Mouse (Mus musculus) kidney, adult 18-20 months (tissue): ENCODE measurements at regions not wholly inside any gene's neighbourhood (a gene's known extent, or its start where the extent isn't known, plus 50 kb on each side); places are given as distances from the start of the nearest gene placed in this dataset.

Experiments used
- DNase-seq: peaks from one replicate; pipeline ENCODE4 v3.0.0; 2021

DNA sequence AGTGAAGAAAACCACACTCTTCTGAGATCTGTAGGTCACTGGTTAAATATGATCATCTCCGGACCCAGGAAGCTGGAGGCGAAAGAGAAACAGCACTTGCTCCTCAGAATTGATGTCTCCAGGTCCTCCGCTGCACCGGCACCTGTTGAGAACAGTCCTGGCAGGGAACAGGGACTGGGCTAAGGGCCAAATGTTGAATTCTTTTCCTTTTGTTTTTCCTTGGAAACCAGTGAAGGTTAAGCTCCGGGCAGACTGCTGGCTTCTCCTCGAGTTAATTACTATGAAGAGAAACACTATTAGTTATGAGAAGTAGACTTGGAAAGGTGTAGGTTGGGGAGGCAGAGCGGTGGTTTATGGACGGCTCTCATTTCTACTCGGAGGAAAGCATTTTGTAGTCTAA, 242.7 kb downstream of the Rngtt start:
- peak; percentile 43 for DNase-seq

DNA sequence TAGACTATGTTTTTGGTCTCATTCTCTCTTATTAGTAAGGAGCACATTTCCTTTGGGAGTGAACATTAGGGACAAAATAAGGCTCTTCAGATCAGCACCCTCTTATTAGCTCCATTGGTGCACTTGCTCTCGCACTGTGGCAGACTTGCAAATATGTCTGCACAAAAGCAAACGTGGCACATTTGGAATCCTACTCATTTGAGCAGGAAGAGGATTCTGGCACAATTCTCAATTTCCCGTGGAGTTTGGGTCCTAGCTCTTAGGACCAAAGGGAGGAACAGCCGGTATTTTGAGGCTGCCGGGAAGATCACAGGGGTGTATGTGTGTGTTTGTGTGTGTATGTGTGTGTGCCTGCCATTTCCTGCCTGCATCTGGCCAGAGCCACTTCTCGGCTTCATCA, 244.5 kb downstream of the Rngtt start:
- DNase-seq = no peak

DNA sequence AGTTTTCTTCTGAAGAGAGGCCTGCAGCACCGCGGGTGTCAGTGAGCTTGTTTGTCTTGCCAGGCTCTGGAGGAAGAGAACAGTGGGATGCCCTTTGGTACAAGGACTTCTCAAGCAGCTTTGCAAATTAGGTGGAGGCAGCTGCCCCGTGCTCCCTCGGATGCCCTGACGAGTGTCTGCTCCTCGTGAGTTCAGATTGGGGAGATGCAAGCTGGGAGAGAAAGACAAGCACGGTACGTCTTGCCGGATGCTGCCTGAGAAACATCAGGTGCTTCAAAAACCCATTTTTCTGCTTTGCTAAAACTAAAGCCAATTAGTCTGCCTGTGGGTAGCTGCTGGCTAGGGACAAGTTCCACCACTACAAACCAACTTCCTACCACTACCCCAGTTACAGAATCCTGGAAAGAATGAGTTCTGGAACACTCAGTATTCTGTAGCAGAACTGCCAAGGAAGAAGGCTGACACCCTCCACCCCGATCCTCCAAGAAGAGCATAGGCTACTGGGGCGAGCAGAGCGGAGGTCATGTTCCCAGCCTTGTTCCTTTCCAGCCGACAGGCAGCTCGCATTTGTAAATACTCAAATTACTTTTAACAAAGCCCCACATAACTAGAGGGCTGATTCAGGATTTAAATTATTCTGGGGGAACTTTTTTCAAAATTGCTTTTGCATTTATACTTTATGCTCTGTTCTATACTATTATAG, 245.3 kb downstream of the Rngtt start:
- no peak for DNase-seq

DNA sequence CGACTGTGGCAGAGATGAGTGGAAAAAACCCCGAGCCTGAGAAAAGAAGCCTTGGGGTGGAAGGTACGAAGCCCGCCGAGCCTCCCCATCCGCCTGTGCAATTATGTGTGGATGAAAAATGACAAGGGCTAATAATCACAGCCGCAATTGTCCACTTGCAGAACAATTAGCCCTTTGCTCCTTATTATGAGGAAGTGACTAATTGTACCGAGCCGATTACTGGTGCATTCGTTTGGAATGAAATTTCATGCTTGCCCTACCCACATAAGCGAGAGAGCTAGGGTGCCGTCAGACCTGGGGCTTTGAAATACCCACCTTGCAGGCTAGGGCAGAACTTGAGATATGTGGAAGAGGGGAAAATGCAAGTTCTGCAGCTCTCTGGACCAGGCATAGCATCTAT, 245.9 kb downstream of the Rngtt start:
- no peak for DNase-seq

DNA sequence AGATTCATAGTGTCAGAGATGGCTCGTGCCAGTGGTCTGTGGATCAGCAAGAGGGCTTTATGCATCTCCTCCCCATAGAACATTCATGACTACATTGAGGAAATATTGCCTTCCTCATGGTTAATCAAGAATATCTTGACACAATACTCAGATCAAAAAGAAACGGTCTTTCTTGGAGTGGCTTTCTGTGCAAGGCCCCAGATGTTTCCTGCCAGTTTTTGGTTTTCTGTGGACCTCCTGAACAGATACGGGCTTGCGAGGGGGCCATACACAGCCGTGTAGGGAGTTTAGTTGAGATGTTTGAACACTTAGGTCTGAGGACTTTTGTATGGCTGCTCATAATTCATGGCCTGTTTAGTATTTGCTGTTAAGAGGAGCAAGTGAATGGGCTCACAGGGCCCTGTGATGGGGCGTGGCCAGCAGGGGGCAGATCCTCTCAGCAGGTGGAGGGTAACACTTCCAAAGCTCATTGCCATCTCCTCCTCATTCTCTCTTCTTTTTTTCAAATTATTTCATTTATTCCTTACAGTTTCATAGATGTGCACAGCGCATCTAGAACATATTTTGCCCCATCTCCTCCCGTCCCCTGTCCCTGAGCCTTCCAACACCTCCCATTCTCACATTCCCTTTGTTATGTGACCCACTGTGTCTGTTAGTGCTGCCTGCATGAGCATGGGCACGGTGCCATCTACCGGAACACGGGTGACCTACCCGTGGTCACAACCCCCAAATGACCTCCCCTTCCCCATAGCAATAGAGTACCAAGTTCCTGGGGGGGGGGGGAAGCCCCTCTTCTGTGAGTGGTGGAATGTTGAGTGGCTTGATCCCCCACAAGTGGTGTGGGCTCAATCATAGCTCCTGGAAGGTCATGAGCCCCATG, 246.8 kb downstream of the Rngtt start:
- peak; percentile 18 for DNase-seq

DNA sequence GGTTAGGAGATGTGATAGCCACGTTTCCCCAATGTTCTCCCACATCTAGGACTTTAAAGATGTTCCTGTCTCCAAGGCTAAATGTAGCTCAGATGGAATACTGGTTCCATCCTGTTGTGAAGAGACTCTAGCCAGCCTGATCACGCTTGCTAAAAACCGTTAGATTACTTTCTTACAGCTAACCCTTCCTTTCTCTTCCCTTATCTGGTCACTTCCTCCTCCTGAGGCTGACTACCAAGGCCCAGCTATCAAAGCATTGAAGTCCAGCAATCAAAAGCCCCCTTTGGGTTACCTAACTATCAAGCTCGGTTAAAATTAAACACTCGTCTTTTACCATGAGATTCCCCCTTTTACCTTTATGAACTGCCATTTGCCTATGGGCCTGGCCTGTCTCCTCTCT, 260.2 kb downstream of the Rngtt start:
- no peak for DNase-seq

DNA sequence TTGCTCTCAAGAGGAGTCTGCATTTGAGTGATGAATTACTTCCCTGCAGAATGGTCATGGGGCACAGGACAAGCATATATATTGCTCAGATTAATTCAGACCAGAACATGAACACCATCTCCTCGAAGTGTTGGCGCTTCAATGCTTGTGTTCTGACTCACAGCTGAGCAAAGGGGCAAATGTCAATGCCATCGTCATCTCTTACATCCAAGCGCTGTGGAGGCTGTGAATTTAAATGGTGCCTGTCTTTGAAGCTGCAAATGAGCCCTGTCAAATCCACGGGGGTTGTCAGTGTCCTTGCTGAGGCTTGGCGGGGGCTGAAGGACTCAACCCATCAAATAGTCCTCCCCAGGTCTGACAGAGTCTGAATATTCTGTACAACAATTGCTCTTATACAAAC, 261.2 kb downstream of the Rngtt start:
- no peak for DNase-seq

DNA sequence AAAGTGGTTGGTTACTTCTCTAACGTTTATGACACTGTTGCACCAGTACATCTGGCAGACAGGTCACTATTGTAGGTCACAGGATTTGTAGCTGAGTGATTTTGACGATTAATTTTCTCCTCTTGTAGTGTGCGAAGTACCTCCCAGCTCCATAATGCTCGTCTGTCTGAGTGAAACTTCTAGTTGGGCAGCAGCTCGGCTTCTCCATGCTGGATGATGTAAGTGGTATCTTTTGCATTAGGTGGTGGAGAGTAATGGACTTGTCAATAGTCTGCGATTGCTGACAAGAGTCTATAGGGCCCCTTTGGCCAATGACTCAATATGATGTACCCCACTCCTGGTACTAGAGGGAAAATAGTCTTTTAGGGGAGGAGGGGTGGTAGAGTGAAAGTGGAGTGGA, 267.5 kb downstream of the Rngtt start:
- DNase-seq = no peak

DNA sequence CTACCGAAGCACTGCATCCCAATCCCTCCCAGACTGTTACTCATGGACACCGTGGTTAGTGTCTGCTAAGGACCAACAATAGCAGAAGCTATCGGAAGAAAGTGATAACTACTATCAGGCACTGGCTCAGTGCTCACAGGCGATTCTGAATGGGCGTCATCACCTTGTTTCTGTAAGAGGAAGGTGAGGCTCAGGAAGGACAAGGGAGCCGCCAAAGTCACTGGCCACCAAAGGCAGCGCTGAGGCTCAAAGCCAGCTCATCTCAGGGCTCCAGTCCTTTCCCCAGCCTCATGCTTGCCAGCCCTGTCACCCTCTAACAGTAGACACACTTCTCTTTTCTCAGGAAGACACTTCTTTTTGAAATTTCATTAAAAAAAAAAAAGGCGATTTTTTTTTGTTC, 270.4 kb downstream of the Rngtt start:
- no peak for DNase-seq

DNA sequence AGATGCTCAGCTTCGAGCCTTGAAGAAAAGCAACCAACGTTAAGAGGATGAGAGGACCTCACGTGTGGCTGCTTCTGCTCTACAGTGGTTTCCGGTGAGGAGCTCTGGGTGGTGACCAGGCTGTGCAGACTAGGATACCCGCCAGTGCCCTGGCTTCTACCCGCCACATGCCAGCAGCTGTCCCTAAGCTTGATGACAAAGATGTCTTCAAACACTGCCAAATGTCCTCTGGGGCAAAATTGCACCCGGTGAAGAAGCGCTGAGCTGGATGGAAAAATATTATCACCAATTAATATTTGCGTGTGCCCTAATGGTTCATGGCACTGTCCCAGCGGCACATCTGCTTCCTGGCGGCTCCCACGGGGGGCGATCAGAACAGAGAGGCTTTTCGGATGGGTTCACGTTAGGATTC, 271.1 kb downstream of the Rngtt start:
- DNase-seq = no peak

DNA sequence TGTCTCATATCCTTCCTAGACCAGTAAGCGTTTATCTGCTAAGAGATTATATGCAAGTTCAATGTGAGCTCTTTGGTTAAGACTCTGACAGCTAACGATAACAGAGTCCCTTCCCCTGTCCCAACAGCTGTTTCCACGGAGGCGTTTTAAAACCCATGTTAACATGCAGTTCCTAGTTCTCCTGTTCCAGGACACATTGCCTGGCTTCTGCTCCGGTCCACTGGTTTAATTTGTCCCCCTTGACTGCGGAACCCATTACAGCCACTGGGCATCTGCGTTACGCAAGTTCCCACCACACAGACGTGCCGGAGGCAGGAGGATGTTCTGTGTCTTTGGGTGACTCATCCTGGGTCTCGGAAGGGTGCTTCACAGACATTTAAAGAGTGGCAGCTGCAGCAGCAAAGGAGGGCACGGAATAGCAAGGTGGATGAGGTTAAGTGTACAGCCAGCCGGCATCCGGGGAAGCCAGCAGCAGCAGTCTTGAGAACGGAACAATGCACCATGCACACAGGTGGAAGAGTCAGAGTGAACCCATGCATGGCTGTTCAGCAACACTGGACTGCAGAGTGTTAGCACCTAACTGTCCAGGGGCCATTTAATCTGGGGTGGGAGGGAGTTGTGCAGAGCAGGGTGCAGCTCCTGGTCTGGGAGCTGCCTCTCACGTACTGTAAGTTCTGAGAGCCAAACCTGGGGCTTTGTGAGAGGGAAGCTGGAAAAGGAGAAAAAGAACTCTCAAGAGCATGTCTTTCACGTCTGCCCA, 271.8 kb downstream of the Rngtt start:
- DNase-seq = no peak

DNA sequence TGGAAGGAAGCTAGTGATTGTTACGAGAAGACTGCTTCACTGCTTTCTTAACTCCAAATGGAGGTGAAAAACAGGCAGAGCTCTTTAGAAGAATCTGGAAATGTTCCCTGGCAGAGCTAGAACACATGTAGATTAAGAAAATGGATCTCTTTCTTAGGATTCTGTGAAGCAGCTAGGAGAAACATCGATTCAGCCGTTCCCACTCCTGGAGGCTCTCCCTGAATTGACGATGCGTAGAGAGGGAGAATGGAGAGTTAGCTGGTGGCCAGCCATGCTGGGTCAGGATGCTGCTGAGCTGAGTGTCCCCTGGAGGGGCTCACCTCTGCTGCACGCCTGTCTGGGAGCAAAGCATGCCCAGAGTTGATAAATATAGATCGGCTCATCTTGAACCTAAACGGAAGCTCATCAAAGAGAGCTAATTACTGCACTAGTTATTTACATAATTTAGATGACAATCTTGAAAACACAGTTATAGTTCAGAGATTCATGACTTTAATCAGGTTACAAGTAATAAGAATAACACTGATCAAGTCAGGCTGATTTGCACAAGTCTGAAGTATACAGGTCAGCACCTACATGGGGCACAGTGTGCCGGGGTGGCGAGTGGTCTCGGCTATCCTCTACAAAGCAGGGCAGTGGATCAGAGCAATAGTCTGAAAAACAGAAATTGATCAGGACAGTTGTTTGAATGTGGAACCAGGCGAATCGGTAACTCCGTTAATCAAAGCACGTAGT, 273.0 kb downstream of the Rngtt start:
- DNase-seq = no peak

DNA sequence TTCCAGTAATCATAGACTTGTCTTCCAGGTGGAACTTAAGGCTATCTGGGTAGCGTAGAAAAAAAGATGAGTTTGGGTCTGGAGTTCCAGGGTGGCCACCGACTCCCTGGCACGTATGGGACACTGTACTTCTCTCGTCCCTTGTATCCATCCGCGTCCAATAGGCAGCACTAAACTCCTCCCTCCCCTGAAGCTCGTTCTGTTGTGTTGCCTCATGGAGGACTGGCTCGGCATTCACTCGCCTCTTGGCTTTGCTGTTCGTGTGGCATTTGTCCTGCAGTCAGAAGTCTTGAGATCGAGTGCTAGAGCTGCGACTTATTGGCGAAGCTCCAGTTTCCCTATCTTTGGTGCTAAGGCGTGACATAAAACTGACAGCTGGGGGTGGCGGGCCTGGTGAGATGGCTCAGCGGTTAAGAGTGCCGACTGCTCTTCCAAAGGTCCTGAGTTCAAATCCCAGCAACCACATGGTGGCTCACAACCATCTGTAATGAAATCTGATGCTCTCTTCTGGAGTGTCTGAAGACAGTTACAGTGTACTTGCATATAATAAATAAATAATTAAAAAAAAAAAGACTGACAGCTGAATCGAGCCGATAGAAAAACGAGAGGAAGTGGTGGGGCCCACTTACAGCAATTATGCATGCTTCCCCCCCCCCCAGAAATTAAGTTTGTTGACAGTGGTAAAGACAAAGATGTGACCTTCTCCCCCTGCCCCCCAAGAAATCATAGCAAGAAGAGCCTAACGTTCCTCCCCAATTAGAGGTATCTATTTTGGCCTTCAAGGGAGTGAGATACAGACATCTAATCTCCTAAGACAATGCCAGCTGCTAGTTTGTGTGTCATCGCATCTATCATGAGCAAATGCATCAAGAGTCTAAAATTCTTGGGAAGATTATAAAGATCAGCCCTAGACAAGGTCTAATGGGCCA, 274.1 kb downstream of the Rngtt start:
- no peak for DNase-seq

DNA sequence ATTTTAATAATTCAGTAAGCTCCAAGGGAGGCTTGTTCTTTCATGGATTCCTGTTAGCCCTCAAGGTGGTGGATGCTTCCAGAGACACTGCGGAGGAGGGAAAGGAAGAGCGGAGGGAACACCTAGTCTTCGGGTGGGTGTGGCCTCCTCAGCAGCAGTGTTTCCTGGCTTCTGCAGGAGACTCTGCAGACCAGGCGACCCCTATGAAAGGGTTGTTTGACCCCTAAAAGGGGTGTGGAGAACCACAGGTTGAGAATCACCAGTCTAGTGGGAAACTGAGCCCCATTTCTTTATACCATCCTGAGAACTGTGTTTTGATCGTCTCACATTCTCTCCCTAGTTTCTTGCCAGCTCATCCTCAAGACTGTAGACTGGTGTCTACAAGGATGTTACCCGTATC, 275.7 kb downstream of the Rngtt start:
- no peak for DNase-seq

DNA sequence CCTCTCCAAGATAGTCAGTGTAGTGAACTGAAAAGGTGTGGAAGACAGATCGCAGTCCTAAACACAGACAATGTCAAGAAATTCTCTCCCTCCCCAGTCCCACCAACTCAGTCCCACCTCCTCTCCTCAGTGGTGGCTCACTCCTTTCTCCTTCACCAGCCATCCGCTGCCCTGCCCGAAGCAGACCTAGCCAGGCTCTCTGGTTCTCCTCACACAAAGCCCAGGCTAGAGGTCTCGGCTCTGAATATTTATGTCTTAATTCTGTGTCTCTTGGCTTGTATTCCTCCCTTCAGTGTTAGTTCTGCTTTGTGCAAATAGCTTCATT, 276.1 kb downstream of the Rngtt start:
- no peak for DNase-seq

DNA sequence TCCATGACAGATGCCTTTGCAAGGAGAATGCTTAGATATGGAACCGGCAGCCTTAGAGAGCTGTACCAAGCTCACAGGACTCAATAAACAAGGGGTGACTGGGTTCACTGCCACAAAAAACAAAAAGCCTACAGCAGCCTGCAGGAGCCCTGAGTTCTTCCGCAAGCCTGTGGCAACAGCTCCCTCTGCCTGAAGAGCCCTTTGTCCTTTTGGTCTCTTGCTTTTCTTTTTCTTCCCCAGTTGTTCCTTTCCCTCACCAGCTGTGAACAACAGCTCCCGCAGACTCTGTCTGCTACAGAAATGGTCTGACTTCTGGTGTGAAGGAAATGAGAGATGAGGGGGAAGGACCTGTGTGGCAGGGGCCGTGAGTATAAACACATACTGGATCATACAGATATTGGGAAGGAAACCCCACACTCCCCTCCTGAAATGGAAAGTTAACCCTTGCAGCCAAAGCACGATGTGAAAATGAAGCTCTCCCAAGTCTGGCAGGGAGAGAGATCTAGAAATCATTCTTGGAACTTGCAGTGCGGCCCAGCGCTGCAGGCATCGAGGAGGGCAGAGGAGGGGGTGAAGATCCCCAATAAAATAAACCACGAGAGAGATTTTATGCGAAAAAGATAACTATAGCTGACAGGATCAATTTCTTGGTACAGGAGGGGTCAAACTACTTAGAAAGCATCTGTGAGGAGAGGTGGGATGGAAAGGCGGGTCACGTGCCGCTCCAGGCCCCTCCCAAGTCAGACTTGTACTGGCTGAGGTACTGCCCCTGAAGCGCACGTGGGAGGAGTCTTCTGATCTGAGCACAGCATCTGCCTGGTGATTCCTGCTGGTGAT, 276.7 kb downstream of the Rngtt start:
- peak; percentile 34 for DNase-seq

DNA sequence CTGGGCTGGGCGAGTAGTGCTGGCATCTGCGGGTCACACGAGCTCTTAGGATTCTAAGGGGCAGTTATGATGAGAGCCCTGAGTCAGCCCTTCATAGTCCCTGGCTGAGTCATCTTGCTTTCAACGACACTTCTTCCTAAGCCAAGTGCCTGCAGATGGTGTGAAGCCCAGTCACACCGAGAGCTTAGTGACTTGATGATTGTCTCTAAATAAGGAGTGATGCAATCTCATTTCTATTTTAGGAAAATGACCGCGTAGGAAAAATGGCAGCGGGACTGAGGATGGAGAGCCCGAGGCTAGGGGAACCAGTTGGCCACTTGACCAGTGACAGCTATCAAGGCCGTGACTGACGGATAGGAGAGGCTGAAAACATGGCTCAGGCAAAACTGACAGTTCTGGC, 277.6 kb downstream of the Rngtt start:
- no peak for DNase-seq

DNA sequence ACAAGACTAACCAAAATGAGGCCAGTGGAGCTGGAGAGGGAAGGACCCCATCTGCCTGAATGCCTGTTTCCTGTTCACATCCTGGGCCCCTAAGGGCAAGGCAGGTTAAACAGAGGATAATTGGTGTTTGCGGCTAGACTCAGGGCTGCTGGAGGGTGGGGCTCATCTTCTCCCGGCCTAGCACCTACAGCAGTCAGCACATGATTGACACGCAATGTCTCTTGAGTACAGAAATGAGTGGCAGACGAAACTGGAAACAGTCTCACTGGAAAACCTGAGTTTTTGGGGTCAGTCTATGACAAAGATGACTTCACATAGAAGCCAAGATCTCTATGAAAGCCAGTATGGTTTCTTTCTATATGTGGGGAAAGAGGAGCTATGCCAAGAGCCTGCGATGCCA, 278.0 kb downstream of the Rngtt start:
- no peak for DNase-seq

DNA sequence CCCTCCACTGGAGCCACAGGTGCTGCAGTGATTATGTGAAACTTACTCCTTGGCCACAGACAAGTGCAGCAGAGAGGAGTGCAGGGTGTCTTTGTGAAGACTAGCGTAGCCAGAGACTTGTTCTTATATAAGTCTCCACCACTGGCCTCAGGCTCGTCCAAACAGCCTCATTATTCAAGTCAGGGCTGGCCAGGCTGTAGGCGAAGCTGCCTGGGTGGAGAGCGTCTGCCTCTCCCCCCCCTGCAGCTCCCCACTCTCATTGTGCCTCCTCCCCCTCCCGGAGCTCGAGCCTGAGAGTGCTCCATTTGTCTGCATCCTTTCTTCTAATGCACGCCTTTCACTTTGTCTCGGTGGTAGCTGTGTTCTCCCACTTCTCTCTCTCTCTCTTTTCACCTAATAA, 279.1 kb downstream of the Rngtt start:
- no peak for DNase-seq

DNA sequence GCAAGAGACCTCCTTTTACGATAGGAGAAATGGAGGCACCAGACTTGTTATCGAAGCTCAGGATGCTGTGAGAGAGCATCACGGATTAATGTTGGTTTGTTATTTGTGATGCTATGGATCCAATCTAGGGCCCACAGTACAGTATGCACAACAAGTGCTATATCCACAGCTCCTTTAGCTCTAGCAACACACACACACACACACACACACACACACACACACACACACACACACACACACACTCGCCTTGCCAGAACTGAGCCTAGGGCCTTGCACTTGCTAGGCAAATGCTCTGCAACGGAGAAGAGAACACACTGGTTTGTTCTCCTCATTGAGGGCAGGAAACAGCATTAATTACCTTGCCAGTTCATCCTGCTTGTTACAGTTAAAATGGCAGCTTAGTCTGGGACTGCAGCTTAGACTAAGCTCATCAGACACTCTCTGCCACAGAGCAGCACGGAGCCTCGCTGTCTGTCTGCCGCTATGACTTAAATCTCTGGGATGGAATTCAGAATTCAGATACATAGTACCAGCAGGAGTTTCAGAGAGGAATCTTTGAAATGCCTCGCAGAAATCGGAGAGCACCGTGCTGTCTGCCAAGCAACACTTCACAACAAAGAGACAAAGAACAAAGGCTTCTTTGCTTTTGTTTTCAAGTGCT, 285.0 kb downstream of the Rngtt start:
- no peak for DNase-seq

DNA sequence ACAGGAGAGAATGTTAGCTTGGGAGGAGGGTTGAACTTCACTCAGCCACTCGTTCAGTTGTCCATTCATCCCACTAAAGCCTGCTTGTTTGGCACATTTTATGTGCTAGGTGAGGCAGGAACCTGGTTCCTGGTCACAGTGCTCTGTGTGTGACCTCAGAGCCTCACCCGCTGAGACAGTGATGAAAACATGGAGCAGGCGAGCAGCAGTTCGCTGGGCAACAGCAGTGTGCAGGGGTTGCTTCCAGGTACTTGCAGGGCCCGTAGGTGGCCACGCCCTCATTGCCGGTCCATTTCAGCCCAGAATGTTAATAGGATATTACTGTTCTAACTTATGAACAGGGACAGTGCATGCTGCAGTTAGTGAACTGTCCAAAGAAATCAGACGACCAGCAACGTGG, 285.7 kb downstream of the Rngtt start:
- no peak for DNase-seq
